Mouse (Mus musculus) 3T3-L1 (cell line): ENCODE data around the gene Psmc3.
A peak's percentile ranks its signal among the peaks of the same experiment; 100 is the strongest.
"Not testable (repeated sequence)": the region's sequence is repeated elsewhere in the genome, so short reads cannot be mapped to it uniquely, and the experiment has no call there.

Experiments
- DNase-seq: peaks from one replicate; pipeline ENCODE4 v3.0.0-alpha.2; 2015; ENCODE audit warnings: low read depth, low spot score

Gene Psmc3

GRCm38 (mm10) chr2:91053934-91054382, at the start of gene Psmc3:
Gene Psmc3 (plus strand): TSS chr2:91054009.
- peak; percentile 93 for DNase-seq

- no peak for DNase-seq
Observed at GRCm38 (mm10) chr2:91008536-91008935, 45.3 kb upstream of the Psmc3 start.

GRCm38 (mm10) chr2:91013881-91014280, 39.9 kb upstream of the Psmc3 start:
- DNase-seq: no peak

- no peak for DNase-seq
Observed at GRCm38 (mm10) chr2:91015386-91015785, 38.4 kb upstream of the Psmc3 start.

GRCm38 (mm10) chr2:91018061-91018788, 35.6 kb upstream of the Psmc3 start:
- DNase-seq: no peak

GRCm38 (mm10) chr2:91019911-91020310, 33.9 kb upstream of the Psmc3 start:
- DNase-seq: no peak

GRCm38 (mm10) chr2:91022266-91022665, 31.5 kb upstream of the Psmc3 start:
- not testable (repeated sequence) for DNase-seq

GRCm38 (mm10) chr2:91023131-91023530, 30.7 kb upstream of the Psmc3 start:
- no peak for DNase-seq

GRCm38 (mm10) chr2:91023956-91024355, 29.9 kb upstream of the Psmc3 start:
- no peak for DNase-seq

- no peak for DNase-seq
Observed at GRCm38 (mm10) chr2:91025081-91025516, 28.7 kb upstream of the Psmc3 start.

- no peak for DNase-seq
Observed at GRCm38 (mm10) chr2:91026491-91026890, 27.3 kb upstream of the Psmc3 start.

- DNase-seq: peak; percentile 87
Observed at GRCm38 (mm10) chr2:91027391-91028214, 26.2 kb upstream of the Psmc3 start.

- no peak for DNase-seq
Observed at GRCm38 (mm10) chr2:91031216-91031615, 22.6 kb upstream of the Psmc3 start.

- DNase-seq: peak; percentile 68
Observed at GRCm38 (mm10) chr2:91033000-91033399, 20.8 kb upstream of the Psmc3 start.

GRCm38 (mm10) chr2:91035385-91035784, 18.4 kb upstream of the Psmc3 start, which contains the start of gene Rapsn:
Gene Rapsn (plus strand): TSS chr2:91035620.
- DNase-seq: no peak

- no peak for DNase-seq
Observed at GRCm38 (mm10) chr2:91041786-91042185, 12.0 kb upstream of the Psmc3 start.

- no peak for DNase-seq
Observed at GRCm38 (mm10) chr2:91042651-91043398, 11.0 kb upstream of the Psmc3 start.

- DNase-seq: no peak
Observed at GRCm38 (mm10) chr2:91044727-91045126, 9.1 kb upstream of the Psmc3 start.

GRCm38 (mm10) chr2:91045805-91046204, 8.0 kb upstream of the Psmc3 start:
- not testable (repeated sequence) for DNase-seq

- DNase-seq: no peak
Observed at GRCm38 (mm10) chr2:91047359-91047758, 6.5 kb upstream of the Psmc3 start.

GRCm38 (mm10) chr2:91051917-91052316, 1.9 kb upstream of the Psmc3 start:
- DNase-seq: no peak

- peak; percentile 72 for DNase-seq
Observed at GRCm38 (mm10) chr2:91052752-91053151, 1.1 kb upstream of the Psmc3 start.
